Mouse (Mus musculus) hindlimb bud, embryonic 11.5 days (tissue): ENCODE data around the gene Pola1.
A peak's percentile ranks its signal among the peaks of the same experiment; 100 is the strongest.

ENCODE experiments used
- DNase-seq: peaks from one replicate; pipeline ENCODE4 v3.0.0-alpha.2; 2012; ENCODE audit warnings: low read depth, low spot score; ENCODE audit errors: extremely low spot score

Pola1 gene

DNA sequence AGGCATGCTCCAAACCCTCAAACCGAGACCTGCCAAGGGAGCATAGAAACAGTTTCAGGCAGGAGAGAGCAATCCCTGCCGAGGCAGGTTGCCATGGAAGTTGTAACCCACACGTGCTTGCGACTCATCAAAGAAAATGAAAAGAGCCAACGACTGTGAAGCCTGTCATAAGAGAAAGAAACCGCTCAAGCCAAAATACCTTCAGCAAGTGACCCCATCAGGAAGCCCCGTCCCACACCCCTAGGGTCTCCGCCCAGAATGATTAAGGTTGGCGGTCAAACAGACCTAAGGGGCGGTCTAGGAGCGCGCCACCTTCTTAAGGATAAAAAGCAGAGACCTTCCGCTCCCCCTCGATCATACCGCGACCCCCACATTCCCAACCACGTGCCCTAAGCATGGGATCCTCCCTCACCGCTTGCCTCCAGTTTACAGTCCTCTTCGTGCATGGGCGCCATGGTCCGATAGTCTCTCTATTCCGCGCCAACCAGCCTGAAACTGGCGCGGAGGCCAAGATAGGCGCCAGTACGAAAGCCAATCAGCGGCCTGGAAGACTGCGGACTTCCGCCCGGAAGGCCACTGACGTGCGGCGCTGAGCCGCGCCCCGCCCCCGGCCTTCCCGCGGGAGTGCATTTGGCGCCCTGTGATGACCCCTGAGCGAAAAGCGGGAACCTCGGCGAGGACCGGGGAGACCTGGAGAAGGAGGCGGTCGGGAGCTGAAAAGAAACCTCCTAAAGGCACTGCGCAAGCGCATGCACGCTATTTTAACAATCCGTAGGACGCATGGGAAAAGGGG, at the start of gene Pola1:
Gene Pola1, minus strand, starts transcription at position 499 of the 793 bp plus-strand sequence.
- peak; percentile 49 for DNase-seq

DNA sequence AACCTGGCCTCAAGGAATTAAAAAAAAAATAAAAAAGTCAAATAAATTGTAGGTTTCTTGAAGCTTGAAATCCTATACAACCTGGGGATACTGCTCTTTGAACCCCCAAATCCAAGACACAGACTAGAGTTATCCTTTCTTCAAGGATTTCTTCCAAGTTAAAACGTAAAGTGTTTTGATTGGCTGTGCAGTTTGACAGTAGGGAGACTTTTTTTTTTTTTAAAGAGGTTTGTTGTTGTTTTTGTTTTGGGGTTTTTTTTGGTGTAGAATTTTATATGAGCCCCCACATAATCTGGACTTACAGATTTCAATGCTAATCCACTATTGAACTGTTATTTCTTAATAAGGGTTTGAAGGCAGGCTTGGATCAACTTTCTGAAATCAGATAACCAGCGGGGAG, 44.3 kb upstream of the Pola1 start:
- no peak for DNase-seq

DNA sequence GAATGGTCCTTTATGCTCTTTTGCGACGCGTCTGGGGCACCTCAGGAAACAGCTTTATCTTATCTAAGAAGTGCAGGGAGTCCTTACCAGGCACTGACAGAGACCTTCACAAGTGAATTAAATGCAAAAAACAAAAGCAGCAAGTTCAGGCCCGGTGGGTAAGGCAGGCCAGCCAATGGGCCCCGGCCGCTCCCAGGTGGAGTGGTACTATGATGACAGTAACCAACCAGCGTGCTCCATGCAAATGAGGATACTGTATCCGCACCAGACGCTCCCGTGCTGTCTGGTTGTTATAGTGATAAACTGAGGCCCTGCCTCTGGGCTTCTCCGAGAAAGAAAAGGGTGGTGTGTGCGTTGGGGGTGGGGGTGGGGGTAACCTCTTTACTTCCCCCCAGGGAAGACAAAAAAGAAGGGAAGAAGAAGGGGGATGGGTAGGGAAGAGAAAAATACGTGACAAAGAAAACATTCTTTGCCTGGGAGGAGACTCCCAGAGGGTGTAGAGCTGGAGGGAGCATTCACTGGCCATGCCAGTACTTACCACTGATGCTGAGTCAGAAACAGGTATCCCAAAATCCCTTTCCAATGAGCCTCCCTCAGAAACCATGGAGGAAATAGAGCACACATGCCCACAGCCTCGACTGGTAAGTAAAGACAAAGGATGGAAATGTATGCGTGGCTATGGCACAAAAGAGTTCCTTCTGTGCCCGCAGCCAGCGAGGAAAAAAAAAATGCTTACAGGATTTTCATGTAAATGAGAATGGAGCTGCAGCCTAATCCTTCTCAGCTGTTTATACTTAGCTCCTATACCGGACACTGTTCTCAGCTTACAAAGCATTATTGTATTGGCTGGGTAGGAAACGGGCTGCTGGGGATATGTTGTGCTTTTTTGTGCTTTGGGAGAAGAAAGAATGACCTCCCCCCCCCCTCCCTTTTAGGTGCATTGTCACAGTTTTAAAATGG, 43.2 kb upstream of the Pola1 start:
- no peak for DNase-seq

DNA sequence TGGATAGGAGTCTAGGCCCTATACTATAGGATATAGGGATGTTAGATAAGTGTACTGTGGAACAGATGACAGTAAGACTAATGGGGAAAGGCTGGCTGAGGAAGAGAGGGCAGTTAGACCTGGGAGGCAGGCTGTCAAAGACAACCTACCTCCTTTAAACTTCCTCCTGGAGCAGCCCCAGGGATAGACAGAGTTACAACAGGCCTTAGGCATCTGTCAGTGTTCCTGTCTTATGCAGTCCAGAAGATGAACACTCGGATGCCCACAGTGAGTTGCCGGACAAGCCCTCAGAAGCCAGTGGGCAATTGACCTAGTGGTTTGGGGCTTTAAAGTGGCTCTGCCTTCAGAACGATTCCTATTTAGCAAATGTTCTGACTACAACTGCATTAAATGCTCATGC, 42.5 kb upstream of the Pola1 start:
- no peak for DNase-seq

GRCm38 (mm10) chrX:93664787-93665186, 32.8 kb upstream of the Pola1 start:
- DNase-seq = no peak

- DNase-seq = no peak
Observed at GRCm38 (mm10) chrX:93663919-93664586, 32.1 kb upstream of the Pola1 start.

GRCm38 (mm10) chrX:93655153-93655552, 23.2 kb upstream of the Pola1 start:
- DNase-seq = no peak

- no peak for DNase-seq
Observed at GRCm38 (mm10) chrX:93654218-93655002, 22.5 kb upstream of the Pola1 start, which contains the start of gene Pcyt1b. Gene Pcyt1b (plus strand): TSS chrX:93654863.

DNA sequence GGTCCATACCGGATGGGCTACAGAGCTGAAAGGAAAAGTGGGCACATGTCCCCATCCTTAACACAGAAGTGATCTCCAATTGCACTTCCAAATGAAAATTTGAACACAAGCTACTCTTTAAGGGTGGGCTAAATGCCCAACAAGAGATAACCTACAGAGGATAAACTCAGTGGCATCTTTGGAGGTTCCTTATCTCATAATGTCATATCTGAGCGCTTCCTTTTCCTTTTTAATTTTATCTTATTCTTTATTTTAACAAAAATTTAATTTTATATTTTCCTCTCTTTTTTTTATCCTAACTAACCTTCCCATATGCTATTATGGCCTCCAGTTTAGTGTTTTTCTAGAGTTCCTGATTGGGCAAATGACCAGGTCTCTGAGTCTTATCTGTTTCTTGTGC, 18.8 kb upstream of the Pola1 start:
- DNase-seq = no peak

DNA sequence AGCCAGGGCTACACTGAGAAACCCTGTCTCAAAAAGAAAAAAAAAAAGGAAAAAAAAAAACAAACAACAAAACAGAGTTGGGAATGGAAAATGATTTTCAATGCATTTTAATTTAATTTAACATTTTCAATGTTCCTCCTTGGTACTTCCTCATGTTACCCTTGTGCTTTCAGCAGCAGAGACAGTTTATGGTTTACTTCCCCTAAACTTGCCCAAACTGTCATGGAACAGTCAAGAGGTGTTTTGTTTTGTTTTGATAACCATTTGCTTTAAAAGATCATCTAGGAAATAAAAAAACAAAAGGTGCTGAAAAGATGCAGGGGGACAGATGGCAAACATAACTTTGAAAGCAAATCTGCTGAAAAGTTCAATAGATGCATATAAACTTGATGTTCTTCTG, 12.1 kb upstream of the Pola1 start:
- DNase-seq = no peak

DNA sequence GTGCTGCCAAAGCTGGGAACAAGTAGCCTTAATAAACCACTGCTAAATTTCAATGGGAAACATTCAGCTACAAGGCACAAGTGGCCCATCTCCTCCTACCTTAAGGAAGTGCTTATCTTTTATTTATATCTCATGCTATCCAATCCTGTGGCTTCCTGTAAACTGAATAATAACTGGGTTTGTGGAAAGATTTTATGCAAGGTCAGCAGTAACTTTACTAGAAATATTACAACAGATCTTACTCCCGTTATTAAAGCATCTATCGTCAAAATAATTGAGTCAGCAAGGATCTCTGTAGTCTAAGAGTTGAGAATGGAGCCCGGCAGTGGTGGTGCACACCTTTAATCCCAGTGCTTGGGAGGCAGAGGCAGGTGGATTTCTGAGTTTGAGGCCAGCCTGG, 11.6 kb upstream of the Pola1 start:
- DNase-seq = no peak

DNA sequence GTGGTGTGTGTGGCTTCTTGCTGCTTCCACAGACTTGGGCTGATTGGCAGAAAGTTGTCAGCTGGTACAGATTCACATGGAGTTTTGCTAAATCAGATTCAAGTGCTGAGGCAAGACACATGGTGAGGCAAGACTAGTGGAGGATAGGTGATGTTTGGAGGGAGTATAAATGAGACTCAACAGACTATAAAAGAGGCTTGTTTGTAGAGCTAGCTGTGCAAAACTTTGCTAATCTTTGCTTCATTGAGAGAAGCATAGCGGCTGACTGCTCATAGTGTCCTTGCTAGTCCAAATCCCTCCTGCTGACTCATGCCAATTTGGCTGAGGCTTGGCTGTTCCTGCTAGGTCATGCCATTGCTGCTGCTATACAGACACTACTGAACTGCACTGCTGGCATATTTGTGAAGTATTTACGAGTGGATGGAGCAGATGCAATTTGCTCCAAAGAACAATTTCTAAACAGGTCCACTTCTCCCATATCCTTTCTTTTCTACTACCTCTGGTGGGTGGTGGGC, 3.0 kb upstream of the Pola1 start:
- no peak for DNase-seq

DNA sequence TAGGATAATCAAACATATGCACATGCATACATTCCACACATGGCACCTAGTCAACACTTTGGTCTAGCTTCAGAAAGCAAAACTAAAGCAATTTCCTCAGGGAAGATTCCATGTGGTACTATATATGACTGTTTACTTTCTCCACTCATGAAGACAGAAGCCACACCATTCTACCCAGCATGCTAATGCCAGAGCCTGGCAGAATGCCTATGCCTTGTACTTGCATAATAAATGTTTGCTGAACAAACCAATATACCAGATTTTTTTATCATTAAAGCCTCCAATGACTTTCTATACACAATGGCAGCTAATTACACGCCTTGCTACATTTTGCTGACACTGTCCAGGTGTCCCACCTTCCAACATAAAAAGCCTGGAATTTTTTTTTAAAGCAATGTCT, 1.7 kb downstream of the Pola1 start:
- no peak for DNase-seq

- no peak for DNase-seq
Observed at GRCm38 (mm10) chrX:93602214-93602613, 29.7 kb downstream of the Pola1 start.

GRCm38 (mm10) chrX:93594283-93594682, 37.7 kb downstream of the Pola1 start:
- no peak for DNase-seq

- no peak for DNase-seq
Observed at GRCm38 (mm10) chrX:93580931-93581330, 51.0 kb downstream of the Pola1 start.

DNA sequence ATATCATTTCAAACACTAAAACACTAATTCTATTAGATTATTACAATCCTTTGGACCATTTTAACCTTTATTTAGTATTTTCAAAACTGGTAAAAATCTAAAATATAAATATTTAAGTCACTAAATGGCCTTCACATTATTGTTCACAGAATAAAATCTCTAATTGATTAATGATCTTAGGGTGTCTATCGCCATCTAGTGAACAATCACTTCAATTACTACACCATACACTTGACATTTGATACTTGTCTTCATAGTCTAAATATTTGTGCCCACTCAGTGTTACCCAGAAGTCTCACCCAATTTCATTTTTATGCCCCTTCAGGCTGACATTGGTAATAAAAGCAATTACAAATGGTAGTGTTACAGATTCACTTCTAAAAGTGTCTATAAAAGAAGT, 74.8 kb downstream of the Pola1 start:
- DNase-seq = no peak

DNA sequence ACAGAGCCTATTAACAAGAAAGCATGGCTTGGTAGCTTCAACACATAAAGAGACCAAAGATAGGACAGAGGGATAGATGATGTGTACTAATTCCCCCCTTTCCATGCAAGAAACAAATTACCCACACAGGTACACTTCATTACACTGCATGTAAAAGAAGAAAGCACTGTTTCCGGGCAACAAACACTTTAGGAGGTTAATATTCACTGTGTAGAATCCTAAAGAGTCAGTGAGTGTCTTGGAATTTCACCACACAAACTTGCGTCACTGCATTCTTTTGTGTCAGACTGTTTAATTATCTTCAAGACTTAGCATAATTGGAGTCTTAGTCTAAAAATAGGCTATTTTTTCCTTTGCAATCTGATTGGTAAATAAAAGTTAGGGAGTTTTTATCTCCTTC, 92.2 kb downstream of the Pola1 start:
- DNase-seq = no peak

- no peak for DNase-seq
Observed at GRCm38 (mm10) chrX:93502865-93503353, 129.0 kb downstream of the Pola1 start.

DNA sequence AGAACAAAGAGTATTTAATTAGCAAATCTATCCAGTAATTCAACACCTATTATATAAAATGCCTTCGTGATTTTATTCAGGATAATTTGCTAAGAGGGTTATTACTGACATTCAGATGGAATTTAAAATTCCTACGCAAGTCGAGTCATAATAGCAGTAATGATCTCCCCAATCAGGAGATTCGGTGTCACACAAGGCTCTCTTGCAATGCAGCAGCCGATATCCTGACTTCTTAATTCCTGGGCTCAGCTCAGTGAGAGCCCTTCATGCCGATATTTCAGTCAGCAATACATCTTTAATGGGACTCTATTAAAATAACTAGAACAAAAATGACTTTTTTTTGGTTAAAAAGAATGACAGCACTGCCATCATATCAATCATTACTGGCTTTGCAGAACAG, 134.4 kb downstream of the Pola1 start:
- DNase-seq = no peak
